Mouse (Mus musculus) CH12.LX (cell line): ENCODE results near the gene Mllt10. TPM values are rescaled to one million over a fixed set of nuclear protein-coding genes. Genes with fewer than 3 reads are reported as not detected.
A peak's percentile ranks its signal among the peaks of the same experiment; 100 is the strongest.

Experiments
- DNase-seq: peaks from one replicate; pipeline ENCODE4 v3.0.0-alpha.2; 2013; ENCODE audit errors: extremely low read depth
- H3K27ac ChIP-seq: 2 replicates; pipeline ENCODE4 v1.5.1; 2012; ENCODE audit warnings: low read depth, mild to moderate bottlenecking, control low read depth, moderate library complexity; ENCODE audit not compliant: insufficient read depth
- H3K27me3 ChIP-seq: replicated peaks from 2 replicates; pipeline ENCODE3; 2012; ENCODE audit warnings: inconsistent platforms
- H3K36me3 ChIP-seq, 2 experiments: replicated peaks in 1 of 2; 2 replicates each; pipeline versions ENCODE3 to v1.6.1; 2012; ENCODE audit warnings: inconsistent platforms in 1 of 2, low read length in 1 of 2, mild to moderate bottlenecking in 1 of 2, mixed read lengths in 1 of 2, moderate library complexity in 1 of 2; ENCODE audit not compliant: control insufficient read depth in 1 of 2, insufficient read depth in 1 of 2
- H3K4me1 ChIP-seq, 2 experiments: 2 replicates each; pipeline ENCODE4 v1.6.1; 2012; ENCODE audit warnings: inconsistent platforms in 1 of 2, moderate library complexity in 1 of 2; ENCODE audit not compliant: insufficient read depth in 2 of 2, control insufficient read depth in 1 of 2
- H3K4me2 ChIP-seq: 2 replicates; pipeline ENCODE4 v1.6.1; 2012; ENCODE audit warnings: low read depth, mild to moderate bottlenecking, control low read depth; ENCODE audit not compliant: poor library complexity, insufficient read depth, severe bottlenecking
- H3K4me3 ChIP-seq, 3 experiments: fragments of 150-350 bp in 1 of 3; sonication (generic) in 1 of 3; replicated peaks in 1 of 3; 2 replicates each; pipeline versions ENCODE3 to v1.5.1; 2011 to 2012; ENCODE audit warnings: low read depth in 2 of 3, low read length in 2 of 3, mild to moderate bottlenecking in 2 of 3, moderate library complexity in 2 of 3, control low read depth in 1 of 3, improper control_type of control experiment in 1 of 3, inconsistent platforms in 1 of 3, mixed read lengths in 1 of 3; ENCODE audit not compliant: poor library complexity in 1 of 3
- H3K79me2 ChIP-seq: replicated peaks from 2 replicates; pipeline ENCODE4 v1.6.1; 2012; ENCODE audit warnings: mild to moderate bottlenecking, moderate library complexity; ENCODE audit not compliant: control insufficient read depth, poor library complexity, insufficient read depth, severe bottlenecking; ENCODE audit errors: extremely low read depth
- H3K9ac ChIP-seq: 2 replicates; pipeline ENCODE4 v1.6.1; 2012; ENCODE audit warnings: low read depth, mild to moderate bottlenecking, control low read depth, moderate library complexity; ENCODE audit not compliant: insufficient read depth
- H3K9me3 ChIP-seq: replicated peaks from 2 replicates; pipeline ENCODE3; 2012; ENCODE audit warnings: low read length, inconsistent platforms, mixed read lengths
- BHLHE40 ChIP-seq: IDR thresholded peaks from 2 replicates; pipeline ENCODE4 v1.6.1; 2011; ENCODE audit warnings: mild to moderate bottlenecking, low read depth, low read length, improper control_type of control experiment
- CHD1 ChIP-seq: IDR thresholded peaks from 2 replicates; pipeline ENCODE4 v1.6.1; 2012; ENCODE audit warnings: low read depth, low read length, improper control_type of control experiment, inconsistent platforms
- E2F4 ChIP-seq: IDR thresholded peaks from 2 replicates; pipeline ENCODE4 v1.6.1; 2011; ENCODE audit warnings: low read depth, low read length, improper control_type of control experiment; ENCODE audit not compliant: insufficient replicate concordance
- ELF1 ChIP-seq: IDR thresholded peaks from 2 replicates; pipeline ENCODE4 v1.6.1; 2014; ENCODE audit warnings: low read depth, mild to moderate bottlenecking, inconsistent platforms, low read length, improper control_type of control experiment
- EP300 ChIP-seq: IDR thresholded peaks from 2 replicates; pipeline ENCODE4 v1.6.1; 2011; ENCODE audit warnings: low read length, improper control_type of control experiment
- GABPA ChIP-seq: IDR thresholded peaks from 2 replicates; pipeline ENCODE4 v1.6.1; 2012; ENCODE audit warnings: low read depth, low read length, improper control_type of control experiment, inconsistent platforms; ENCODE audit not compliant: insufficient replicate concordance
- HCFC1 ChIP-seq: IDR thresholded peaks from 2 replicates; pipeline ENCODE4 v1.6.1; 2012; ENCODE audit warnings: low read depth, mild to moderate bottlenecking, inconsistent platforms, low read length, improper control_type of control experiment
- IRF4 ChIP-seq: IDR thresholded peaks from 2 replicates; pipeline ENCODE4 v1.6.1; 2014; ENCODE audit warnings: low read depth, mild to moderate bottlenecking, inconsistent platforms, low read length, improper control_type of control experiment
- JUN ChIP-seq: IDR thresholded peaks from 2 replicates; pipeline ENCODE4 v1.6.1; 2011; ENCODE audit warnings: low read depth, mild to moderate bottlenecking, low read length, improper control_type of control experiment, moderate library complexity; ENCODE audit not compliant: insufficient read depth
- MAFK ChIP-seq: IDR thresholded peaks from 2 replicates; pipeline ENCODE4 v1.6.1; 2011; ENCODE audit warnings: low read length, improper control_type of control experiment; ENCODE audit not compliant: insufficient replicate concordance
- MAX ChIP-seq: IDR thresholded peaks from 2 replicates; pipeline ENCODE4 v1.6.1; 2011; ENCODE audit warnings: low read length, improper control_type of control experiment
- MAZ ChIP-seq: IDR thresholded peaks from 2 replicates; pipeline ENCODE4 v1.6.1; 2012; ENCODE audit warnings: low read depth, mild to moderate bottlenecking, inconsistent platforms, low read length, improper control_type of control experiment, moderate library complexity
- MEF2A ChIP-seq: IDR thresholded peaks from 2 replicates; pipeline ENCODE4 v1.6.1; 2014; ENCODE audit warnings: low read depth, mild to moderate bottlenecking, inconsistent platforms, low read length, improper control_type of control experiment, borderline replicate concordance
- MXI1 ChIP-seq: IDR thresholded peaks from 2 replicates; pipeline ENCODE4 v1.6.1; 2011; ENCODE audit warnings: mild to moderate bottlenecking, low read depth, low read length, improper control_type of control experiment
- MYC ChIP-seq: IDR thresholded peaks from 2 replicates; pipeline ENCODE4 v1.6.1; 2011; ENCODE audit warnings: low read depth, mild to moderate bottlenecking, improper control_type of control experiment, low read length
- NELFE ChIP-seq: IDR thresholded peaks from 2 replicates; pipeline ENCODE4 v1.6.1; 2011; ENCODE audit warnings: low read depth, low read length, improper control_type of control experiment
- NRF1 ChIP-seq: IDR thresholded peaks from 2 replicates; pipeline ENCODE4 v1.6.1; 2014; ENCODE audit warnings: low read depth, mild to moderate bottlenecking, inconsistent platforms, low read length, improper control_type of control experiment, moderate library complexity
- PAX5 ChIP-seq: IDR thresholded peaks from 2 replicates; pipeline ENCODE4 v1.6.1; 2012; ENCODE audit warnings: low read length, inconsistent platforms, mixed read lengths
- POLR2AphosphoS2 ChIP-seq: IDR thresholded peaks from 2 replicates; pipeline ENCODE4 v1.6.1; 2011; ENCODE audit warnings: low read depth, low read length, improper control_type of control experiment
- RCOR1 ChIP-seq: conservative IDR thresholded peaks from 2 replicates; pipeline ENCODE4 v1.6.1; 2012; ENCODE audit warnings: low read depth, mild to moderate bottlenecking, inconsistent platforms, low read length, improper control_type of control experiment
- SIN3A ChIP-seq: IDR thresholded peaks from 2 replicates; pipeline ENCODE4 v1.6.1; 2012; ENCODE audit warnings: low read length, improper control_type of control experiment, inconsistent platforms
- TBP ChIP-seq: conservative IDR thresholded peaks from 2 replicates; pipeline ENCODE4 v1.6.1; 2011; ENCODE audit warnings: low read depth, low read length, improper control_type of control experiment
- TCF12 ChIP-seq: IDR thresholded peaks from 2 replicates; pipeline ENCODE4 v1.6.1; 2014; ENCODE audit warnings: low read depth, mild to moderate bottlenecking, inconsistent platforms, low read length, improper control_type of control experiment
- UBTF ChIP-seq: IDR thresholded peaks from 2 replicates; pipeline ENCODE4 v1.6.1; 2012; ENCODE audit warnings: low read depth, mild to moderate bottlenecking, inconsistent platforms, low read length, improper control_type of control experiment, moderate library complexity
- USF1 ChIP-seq: IDR thresholded peaks from 2 replicates; pipeline ENCODE4 v1.6.1; 2014; ENCODE audit warnings: low read depth, mild to moderate bottlenecking, inconsistent platforms, low read length, improper control_type of control experiment
- USF2 ChIP-seq: conservative IDR thresholded peaks from 2 replicates; pipeline ENCODE4 v1.6.1; 2011; ENCODE audit warnings: low read depth, low read length, improper control_type of control experiment
- ZC3H11A ChIP-seq: IDR thresholded peaks from 2 replicates; pipeline ENCODE4 v1.6.1; 2012; ENCODE audit warnings: low read depth, mild to moderate bottlenecking, inconsistent platforms, low read length, improper control_type of control experiment
- ZKSCAN1 ChIP-seq: IDR thresholded peaks from 2 replicates; pipeline ENCODE4 v1.6.1; 2012; ENCODE audit warnings: low read depth, inconsistent platforms, low read length, improper control_type of control experiment, borderline replicate concordance
- ZMIZ1 ChIP-seq: IDR thresholded peaks from 2 replicates; pipeline ENCODE4 v1.6.1; 2012; ENCODE audit warnings: low read depth, mild to moderate bottlenecking, inconsistent platforms, low read length, improper control_type of control experiment
- ZNF384 ChIP-seq: IDR thresholded peaks from 2 replicates; pipeline ENCODE4 v1.6.1; 2012; ENCODE audit warnings: low read depth, low read length, improper control_type of control experiment, inconsistent platforms
- dilution Hi-C: fragments of 300-500 bp; cut with MboI; formaldehyde crosslinking; loops from 2 replicates; pipeline ENCODE4 v1.14.3; 2020; ENCODE audit warnings: low sequenced_read_pairs; ENCODE audit not compliant: extremely low pct_unique_long_range_greater_than_20kb, extremely low pct_ligation_motif_present
- in situ Hi-C: fragments of 300-500 bp; cut with MboI; formaldehyde crosslinking; loops from 3 replicates; pipeline ENCODE4 v1.14.3; 2019; ENCODE audit warnings: low sequenced_read_pairs, low pct_ligation_motif_present, low pct_unique_long_range_greater_than_20kb, mixed read lengths
- polyA plus RNA-seq: library from polyadenylated mRNA; unstranded; fragments of >175 nt; gene quantifications from 2 replicates; pipeline ENCODE4 v1.2.1, GENCODE M21; 2012; ENCODE audit warnings: low read depth; ENCODE audit not compliant: insufficient read length
- total RNA-seq, 2 experiments: library from RNA; depleted of rRNA; stranded (reverse); fragments of 300-350 nt in 1 of 2; fragments of >200 nt in 1 of 2; gene quantifications; 2 replicates each; pipeline ENCODE4 v1.2.3; 2012 to 2014

The Mllt10 gene
- total and polyA plus RNA-seq, 3 experiments, result 22.0 to 39.2 (median 27.2) TPM

GRCm38 (mm10) chr2:18050018-18050417, 5.0 kb upstream of the Mllt10 start:
- dilution Hi-C loops, result no loop called here

GRCm38 (mm10) chr2:18050541-18050985, 4.5 kb upstream of the Mllt10 start:
- H3K27me3 ChIP-seq, result peaks cover 16% of the 10 kb centered on the region
- H3K4me3 ChIP-seq, result peak overlapping the region in 2 of 3 experiments; percentile 41 to 71
- peaks cover 4 to 35% of the 10 kb centered on the region in 2 experiments; a peak in 3 of 4 replicates for H3K4me1 ChIP-seq
- H3K79me2 ChIP-seq, result peaks cover 2% of the 10 kb centered on the region; the same call in 1 of the 2 replicates
- DNase-seq, result peak; percentile 65
- dilution Hi-C loops (no loop called here), in situ Hi-C loops (no loop called here)
- H3K4me2 ChIP-seq, result peak overlapping the region; percentile 95
- peak overlapping the region; percentile 79 for H3K27ac ChIP-seq
- peak overlapping the region; percentile 49 for H3K9ac ChIP-seq
- H3K9me3 ChIP-seq, result no peaks in the 10 kb centered on the region
- H3K36me3 ChIP-seq, result no peaks in the 10 kb centered on the region
- TF ChIP-seq HCFC1 (no peak), JUN (no peak), PAX5 (no peak), E2F4 (no peak), MXI1 (no peak), UBTF (no peak), RCOR1 (no peak), CHD1 (no peak), NELFE (peak; percentile 56), TCF12 (peak; percentile 52; the same call in 1 of the 2 replicates), ZNF384 (no peak), POLR2AphosphoS2 (no peak), ELF1 (no peak), ZMIZ1 (no peak), EP300 (0 out of 2 replicates have a peak, but pooled peaks have one; percentile 29), MEF2A (peak; percentile 57; the same call in 1 of the 2 replicates), SIN3A (no peak; the same call in 1 of the 2 replicates), MAX (0 out of 2 replicates have a peak, but pooled peaks have one; percentile 36), BHLHE40 (no peak), NRF1 (no peak), TBP (peak; percentile 79; the same call in 1 of the 2 replicates), ZKSCAN1 (no peak), USF1 (no peak), GABPA (no peak), IRF4 (peak; percentile 39; the same call in 1 of the 2 replicates), ZC3H11A (no peak), MAFK (no peak), MYC (no peak), MAZ (no peak), USF2 (no peak)

More at GRCm38 (mm10) chr2:18050018-18050417, 5.0 kb upstream of the Mllt10 start:
- Histone ChIP-seq H3K4me1 (peaks cover 4 to 31% of the 10 kb centered on the region in 2 experiments; a peak in 3 of 4 replicates), H3K9ac (peak overlapping the region; percentile 49), H3K36me3 (no peaks in the 10 kb centered on the region), H3K4me3 (peak overlapping the region in 2 of 3 experiments; percentile 55 to 71), H3K4me2 (peak overlapping the region; percentile 95), H3K27ac (peak overlapping the region; percentile 77; the same call in 1 of the 2 replicates)
- peak; percentile 55; the same call in 1 of the 2 replicates for TF ChIP-seq CHD1
- peak; percentile 61 for TF ChIP-seq ZNF384
- TF ChIP-seq HCFC1, result 0 out of 2 replicates have a peak, but pooled peaks have one; percentile 2
- no peak for TF ChIP-seq TCF12
- TF ChIP-seq, all 38 proteins: peak for 3
- in situ Hi-C loops, result no loop called here
- peaks cover 2% of the 10 kb centered on the region; the same call in 1 of the 2 replicates for H3K79me2 ChIP-seq
- peaks cover 17% of the 10 kb centered on the region for H3K27me3 ChIP-seq
- no peak for DNase-seq
- no peaks in the 10 kb centered on the region for H3K9me3 ChIP-seq
